Mouse (Mus musculus) neural tube, embryonic 14.5 days (tissue): ENCODE results near the gene Stim2. TPM values are rescaled to one million over a fixed set of nuclear protein-coding genes. Genes with fewer than 3 reads are reported as not detected.

Experiments
- ATAC-seq: fragments of 200-750 bp; cut with Nextera tagmentation; 2 replicates; pipeline ENCODE4 v1.8.0; 2017; ENCODE audit warnings: low read depth, mild to moderate bottlenecking, moderate TSS enrichment, moderate library complexity
- H3K27ac ChIP-seq: fragments of 300-500 bp; sonication (generic); 2 replicates; pipeline ENCODE4 v1.5.1; 2014; ENCODE audit warnings: low read depth, mild to moderate bottlenecking, control low read depth, low read length, moderate library complexity, mixed read lengths
- H3K27me3 ChIP-seq: fragments of 300-500 bp; sonication (generic); 2 replicates; pipeline ENCODE4 v1.6.1; 2014; ENCODE audit warnings: low read length; ENCODE audit not compliant: control insufficient read depth, insufficient read depth
- H3K36me3 ChIP-seq: fragments of 300-500 bp; sonication (generic); 2 replicates; pipeline ENCODE4 v1.6.1; 2014; ENCODE audit warnings: low read length, mixed read lengths; ENCODE audit not compliant: control insufficient read depth, insufficient read depth
- H3K4me1 ChIP-seq: fragments of 300-500 bp; sonication (generic); 2 replicates; pipeline ENCODE4 v1.6.1; 2014; ENCODE audit warnings: low read length; ENCODE audit not compliant: control insufficient read depth, insufficient read depth
- H3K4me2 ChIP-seq: fragments of 300-500 bp; sonication (generic); 2 replicates; pipeline ENCODE4 v1.6.1; 2014; ENCODE audit warnings: mild to moderate bottlenecking, low read depth, low read length, control low read depth
- H3K4me3 ChIP-seq: fragments of 300-500 bp; sonication (generic); 2 replicates; pipeline ENCODE4 v1.5.1; 2014; ENCODE audit warnings: low read depth, low read length, control low read depth, mixed read lengths
- H3K9ac ChIP-seq: fragments of 300-500 bp; sonication (generic); replicated peaks from 2 replicates; pipeline ENCODE4 v1.6.1; 2014; ENCODE audit warnings: low read depth, mild to moderate bottlenecking, control low read depth, low read length, mixed read lengths
- H3K9me3 ChIP-seq: fragments of 300-500 bp; sonication (generic); 2 replicates; pipeline ENCODE4 v1.6.1; 2016; ENCODE audit warnings: low read length; ENCODE audit not compliant: control insufficient read depth
- WGBS: fragments of 180-500 bp; shearing (Covaris S2); extraction: QIAGEN DNeasy Blood & Tissue Kit; methylation state at CpG from one replicate; pipeline ENCODE4 v1.1.7; 2014; 5-methylcytosine and 5-hydroxymethylcytosine counted together
- polyA plus RNA-seq: library from polyadenylated mRNA; unstranded; fragments of >200 nt; fragmentation: Nextera tagmentation; extraction: Ambion mirVana; gene quantifications from 2 replicates; pipeline ENCODE4 v1.2.1, GENCODE M21; 2014

The Stim2 gene
- polyA plus RNA-seq, 1 experiment from 2014 or later, result 30.6 TPM

DNA sequence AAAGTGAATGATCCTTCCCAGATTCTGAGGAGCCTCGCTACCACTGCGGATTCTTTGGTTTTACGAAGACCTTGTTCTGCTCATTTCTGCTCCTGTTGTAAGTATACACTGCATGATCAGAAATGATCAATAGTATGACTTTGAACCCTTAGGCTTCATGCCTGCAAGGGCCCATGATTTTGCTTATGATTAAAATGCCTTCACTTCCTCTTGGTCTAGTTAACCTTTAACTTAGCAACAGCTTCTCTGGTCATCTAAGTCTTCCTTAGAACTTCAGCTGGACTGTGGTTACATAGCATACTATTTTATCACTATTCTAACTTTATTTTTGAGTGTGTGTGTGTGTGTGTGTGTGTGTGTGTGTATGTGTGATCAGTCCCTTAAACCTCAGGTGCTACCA lies 12.7 kb upstream of the Stim2 start:
- no peak for ATAC-seq

DNA sequence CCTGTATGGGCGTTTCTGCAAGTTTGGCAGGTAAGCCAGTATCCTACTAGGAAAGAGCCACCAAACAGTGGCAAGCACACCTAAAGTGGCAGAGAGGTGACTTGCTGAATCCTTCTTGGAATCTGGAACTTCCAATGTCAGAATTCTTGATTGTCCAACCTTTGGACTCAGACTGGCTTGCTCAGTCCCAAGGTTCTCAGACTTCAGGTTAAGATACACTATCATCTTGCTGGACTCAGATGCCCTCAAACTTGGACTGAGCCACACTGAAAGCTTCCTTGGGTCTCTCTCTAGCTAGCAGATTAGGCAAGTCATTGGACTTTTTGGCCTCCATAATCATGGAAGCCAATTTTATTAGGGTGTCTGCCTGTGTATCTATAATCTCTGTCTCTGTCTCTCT lies 10.8 kb upstream of the Stim2 start:
- H3K9ac ChIP-seq, result no peak overlapping the region
- no peaks in the 10 kb centered on the region for H3K4me1 ChIP-seq
- WGBS, result 96% methylated on average over 1 of the region's 1 CpGs
- H3K27me3 ChIP-seq, result no peaks in the 10 kb centered on the region
- H3K4me2 ChIP-seq, result no peak overlapping the region
- H3K9me3 ChIP-seq, result no peaks in the 10 kb centered on the region
- no peak overlapping the region for H3K4me3 ChIP-seq
- H3K27ac ChIP-seq, result no peak overlapping the region
- no peak for ATAC-seq
- H3K36me3 ChIP-seq, result no peaks in the 10 kb centered on the region

More for the DNA sequence above, 12.7 kb upstream of the Stim2 start:
- Histone ChIP-seq H3K4me3 (no peak overlapping the region), H3K27ac (no peak overlapping the region), H3K36me3 (no peaks in the 10 kb centered on the region), H3K4me1 (no peaks in the 10 kb centered on the region), H3K27me3 (no peaks in the 10 kb centered on the region), H3K4me2 (no peak overlapping the region), H3K9me3 (no peaks in the 10 kb centered on the region), H3K9ac (no peak overlapping the region)
- WGBS, result 89% methylated on average over 3 of the region's 3 CpGs

DNA sequence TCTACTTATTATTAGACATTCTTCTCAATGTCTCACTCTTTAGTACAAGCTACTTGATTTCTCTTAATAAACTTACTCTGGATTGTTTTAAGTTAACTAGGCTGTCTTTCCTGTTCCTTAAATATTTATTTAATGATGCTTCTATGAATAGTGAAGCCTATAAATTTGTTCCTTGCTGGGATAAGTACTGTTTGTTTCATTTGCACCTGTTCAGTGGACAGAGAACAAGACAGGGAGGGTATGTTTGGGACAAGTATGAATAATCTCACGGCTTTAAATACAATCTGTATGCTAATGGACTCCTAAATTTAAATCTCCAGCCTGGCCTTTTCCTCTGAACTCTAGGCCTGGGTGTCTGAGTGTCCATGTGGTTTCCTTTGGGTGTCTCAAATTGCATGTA lies 10.2 kb upstream of the Stim2 start:
- H3K4me3 ChIP-seq, result no peak overlapping the region
- H3K9ac ChIP-seq, result no peak overlapping the region
- H3K27ac ChIP-seq, result no peak overlapping the region
- ATAC-seq, result no peak
- no peaks in the 10 kb centered on the region for H3K36me3 ChIP-seq
- H3K9me3 ChIP-seq, result no peaks in the 10 kb centered on the region
- WGBS, result 78% methylated on average over 1 of the region's 1 CpGs
- no peaks in the 10 kb centered on the region for H3K4me1 ChIP-seq
- H3K4me2 ChIP-seq, result no peak overlapping the region
- no peaks in the 10 kb centered on the region for H3K27me3 ChIP-seq

DNA sequence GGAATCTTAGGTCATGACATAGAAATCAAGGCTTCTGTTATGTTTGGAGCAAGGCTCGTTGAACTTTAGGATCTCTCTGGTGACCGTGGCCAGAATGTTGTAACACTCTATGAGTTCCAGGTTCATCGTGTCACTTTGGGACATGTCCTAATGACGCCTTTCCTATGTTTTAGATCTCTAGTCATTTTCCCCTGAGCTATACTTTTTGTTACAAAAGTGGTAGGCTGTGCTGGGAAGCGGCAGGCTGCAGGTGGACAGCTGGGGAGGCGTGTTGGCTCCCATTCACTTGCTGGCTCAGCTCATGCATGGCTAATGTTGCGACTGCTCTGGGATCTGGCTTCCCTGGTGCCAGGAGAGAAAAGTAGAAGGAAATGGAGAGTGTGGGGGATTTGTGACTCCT lies 5.7 kb upstream of the Stim2 start:
- no peak overlapping the region for H3K4me3 ChIP-seq
- 48% methylated on average over 7 of the region's 7 CpGs for WGBS
- no peak overlapping the region for H3K27ac ChIP-seq
- H3K27me3 ChIP-seq, result no peaks in the 10 kb centered on the region
- H3K9ac ChIP-seq, result no peak overlapping the region
- no peak overlapping the region for H3K4me2 ChIP-seq
- H3K36me3 ChIP-seq, result no peaks in the 10 kb centered on the region
- ATAC-seq, result no peak
- H3K9me3 ChIP-seq, result no peaks in the 10 kb centered on the region
- no peaks in the 10 kb centered on the region; the same call in 1 of the 2 replicates for H3K4me1 ChIP-seq

DNA sequence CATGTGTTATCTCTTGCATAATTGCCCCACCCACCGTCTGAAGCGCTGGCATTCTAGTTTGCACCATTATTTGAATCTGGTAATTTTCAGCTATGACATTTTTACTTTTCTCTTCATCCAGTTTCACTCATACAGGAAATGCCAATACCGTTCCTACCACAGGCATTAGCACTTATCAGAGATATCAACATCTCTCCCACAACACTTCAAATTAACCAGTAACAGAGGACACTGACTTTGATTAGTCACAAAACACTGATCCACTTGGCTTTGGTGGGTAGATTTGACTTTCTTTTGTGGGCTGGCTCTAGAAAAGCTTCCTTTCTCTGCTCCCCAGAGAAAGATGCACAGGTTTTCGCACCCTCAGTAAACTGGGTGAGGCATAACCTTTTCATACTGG lies 3.7 kb upstream of the Stim2 start:
- H3K4me1 ChIP-seq, result peaks cover under 1% of the 10 kb centered on the region; the same call in 1 of the 2 replicates
- no peak overlapping the region for H3K4me2 ChIP-seq
- no peaks in the 10 kb centered on the region for H3K36me3 ChIP-seq
- ATAC-seq, result no peak
- H3K9ac ChIP-seq, result no peak overlapping the region
- no peak overlapping the region for H3K4me3 ChIP-seq
- H3K9me3 ChIP-seq, result no peaks in the 10 kb centered on the region
- H3K27ac ChIP-seq, result no peak overlapping the region
- WGBS, result 76% methylated on average over 4 of the region's 4 CpGs
- no peaks in the 10 kb centered on the region for H3K27me3 ChIP-seq

DNA sequence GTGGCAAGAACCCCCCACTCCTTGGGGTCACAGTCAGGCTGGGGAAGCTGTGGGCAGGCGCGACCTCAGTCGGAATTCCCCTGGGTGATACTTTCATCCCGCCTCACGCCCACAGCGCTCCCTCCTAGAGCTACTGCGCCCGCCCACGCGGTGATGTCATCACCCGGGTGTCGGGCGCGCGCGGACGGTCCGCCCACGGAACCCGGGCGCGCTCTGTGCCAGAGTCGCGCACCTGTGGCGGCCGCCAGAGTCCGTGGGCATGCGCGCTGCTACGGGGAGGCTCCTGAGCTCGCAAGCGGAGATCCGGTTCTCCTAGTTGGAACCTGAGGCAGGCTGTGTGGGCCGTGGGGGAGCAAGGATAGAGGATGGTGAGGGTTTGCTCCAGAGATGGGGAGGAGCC lies 3.0 kb upstream of the Stim2 start:
- Histone ChIP-seq H3K9ac (peak overlapping the region; percentile 39; the same call in 1 of the 2 replicates), H3K4me3 (peak overlapping the region; percentile 42), H3K4me2 (peak overlapping the region; percentile 78), H3K27me3 (no peaks in the 10 kb centered on the region), H3K4me1 (peaks cover 7% of the 10 kb centered on the region), H3K9me3 (no peaks in the 10 kb centered on the region), H3K36me3 (no peaks in the 10 kb centered on the region), H3K27ac (no peak overlapping the region)
- under 1% methylated on average over 34 of the region's 34 CpGs for WGBS
- ATAC-seq, result peak; percentile 18; the same call in 1 of the 2 replicates

DNA sequence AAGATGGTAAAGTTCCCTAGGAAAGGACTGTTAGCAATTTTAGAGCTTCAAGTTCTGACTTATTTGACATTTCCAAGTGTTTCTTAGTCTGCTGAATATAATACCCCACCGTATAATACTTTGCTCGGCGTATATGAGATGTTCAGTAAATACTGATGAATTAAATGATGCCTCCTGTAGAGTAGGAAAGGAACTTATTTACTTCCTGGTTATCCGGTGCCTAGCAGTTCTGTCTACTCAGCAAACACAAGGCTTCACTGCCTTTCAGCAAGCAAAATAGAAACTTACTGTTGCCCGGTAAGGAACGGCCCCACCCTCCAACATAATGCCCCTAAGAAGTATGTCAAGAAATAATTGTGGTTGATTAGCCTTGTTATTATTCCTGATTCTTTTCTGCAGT lies 1.5 kb upstream of the Stim2 start:
- Histone ChIP-seq H3K9ac (no peak overlapping the region), H3K9me3 (no peaks in the 10 kb centered on the region), H3K27ac (no peak overlapping the region), H3K36me3 (no peaks in the 10 kb centered on the region), H3K4me3 (no peak overlapping the region), H3K4me2 (no peak overlapping the region), H3K4me1 (peaks cover 14% of the 10 kb centered on the region), H3K27me3 (no peaks in the 10 kb centered on the region)
- ATAC-seq, result no peak
- 93% methylated on average over 6 of the region's 6 CpGs for WGBS

DNA sequence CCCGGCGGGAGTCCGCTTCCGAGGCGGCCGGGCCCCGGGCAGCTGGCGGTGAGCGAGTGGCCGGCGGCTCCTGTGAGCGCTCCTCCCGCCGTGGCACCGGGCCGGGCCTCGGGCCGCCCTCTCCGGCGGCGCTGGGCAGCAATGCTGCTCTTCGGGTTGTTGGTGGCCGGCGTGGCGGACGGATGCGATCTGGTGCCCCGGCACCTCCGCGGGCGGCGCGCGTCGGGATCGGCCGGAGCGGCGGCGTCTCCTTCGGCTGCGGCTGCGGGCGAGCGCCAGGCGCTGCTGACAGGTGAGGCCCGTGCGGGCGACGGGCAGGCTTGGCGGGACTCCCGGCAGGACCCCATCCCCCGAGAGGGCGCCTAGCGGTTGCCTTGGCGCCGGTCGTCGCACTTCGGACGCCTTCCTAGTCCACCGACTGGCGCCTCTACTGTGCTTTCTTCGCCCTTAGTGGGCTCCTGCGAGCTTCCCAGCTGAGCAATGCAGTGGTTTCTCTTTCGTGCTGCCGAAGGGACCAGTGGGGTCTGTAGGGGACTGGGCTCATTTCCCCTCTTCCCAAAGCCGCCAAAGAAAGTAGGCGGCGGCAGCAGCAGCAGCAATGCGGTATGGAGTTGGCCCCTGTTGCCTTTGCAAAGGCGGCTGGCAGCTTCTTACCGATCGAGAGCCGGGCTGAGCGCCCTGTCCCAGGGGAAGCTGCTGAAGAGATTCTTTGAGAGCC lies 603 bp downstream of the Stim2 start:
- H3K4me1 ChIP-seq, result peaks cover 14% of the 10 kb centered on the region
- peak; percentile 62 for ATAC-seq
- under 1% methylated on average over 57 of the region's 76 CpGs for WGBS
- H3K4me2 ChIP-seq, result peak overlapping the region; percentile 67
- H3K27me3 ChIP-seq, result no peaks in the 10 kb centered on the region
- H3K4me3 ChIP-seq, result peak overlapping the region; percentile 92
- H3K9me3 ChIP-seq, result no peaks in the 10 kb centered on the region
- no peaks in the 10 kb centered on the region for H3K36me3 ChIP-seq
- H3K9ac ChIP-seq, result peak overlapping the region; percentile 86
- H3K27ac ChIP-seq, result peak overlapping the region; percentile 89

DNA sequence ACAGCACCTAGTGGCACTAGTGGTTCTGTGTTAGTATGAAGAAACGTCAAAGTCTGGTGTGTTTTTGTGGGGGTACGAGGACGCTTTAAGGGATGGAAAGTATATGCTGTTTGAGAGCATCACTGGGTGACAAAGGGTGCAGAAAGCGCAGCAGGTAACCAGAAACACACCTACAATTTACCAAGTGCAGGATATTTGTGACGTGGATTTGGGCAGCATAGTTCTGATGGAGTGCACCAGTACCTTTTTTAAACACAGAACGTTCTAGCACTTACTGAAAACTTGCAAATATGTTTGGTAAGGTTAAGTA lies 1.1 kb downstream of the Stim2 start:
- no peak for ATAC-seq
- WGBS, result 1% methylated on average over 6 of the region's 6 CpGs
- H3K4me1 ChIP-seq, result peaks cover 14% of the 10 kb centered on the region

More for the DNA sequence above, 1.1 kb downstream of the Stim2 start:
- peak overlapping the region; percentile 92 for H3K4me3 ChIP-seq
- H3K9me3 ChIP-seq, result no peaks in the 10 kb centered on the region
- H3K4me2 ChIP-seq, result peak overlapping the region; percentile 67
- no peaks in the 10 kb centered on the region for H3K36me3 ChIP-seq
- H3K9ac ChIP-seq, result peak overlapping the region; percentile 86
- peak overlapping the region; percentile 89 for H3K27ac ChIP-seq
- H3K27me3 ChIP-seq, result no peaks in the 10 kb centered on the region
